Mouse (Mus musculus): ENCODE measurements at regions not wholly inside any gene's neighbourhood (a gene's known extent, or its start where the extent isn't known, plus 50 kb on each side); places are given as distances from the start of the nearest gene placed in this dataset.

- no peak for DNase-seq
These were observed 80.0 kb upstream of the Ahr start for GRCm38 (mm10) chr12:35614885-35615284.

GRCm38 (mm10) chr12:35607652-35608051 lies 72.8 kb upstream of the Ahr start:
- DNase-seq = no peak

- DNase-seq = no peak
These were observed 68.9 kb upstream of the Ahr start for GRCm38 (mm10) chr12:35603742-35604141.

GRCm38 (mm10) chr12:35602589-35602988 lies 67.8 kb upstream of the Ahr start:
- DNase-seq = no peak

- no peak for DNase-seq
These were observed 63.5 kb upstream of the Ahr start for GRCm38 (mm10) chr12:35598298-35598697.

- no peak for DNase-seq
These were observed 58.0 kb upstream of the Ahr start for GRCm38 (mm10) chr12:35592866-35593265.
